Mouse (Mus musculus) neural tube, postnatal 0 days (tissue): Measurements from ENCODE around the gene Eif3l. TPM values are rescaled to one million over a fixed set of nuclear protein-coding genes. Genes with fewer than 3 reads are reported as not detected.

Experiments used
- polyA plus RNA-seq: library from polyadenylated mRNA; unstranded; fragments of >200 nt; fragmentation: Nextera tagmentation; extraction: Ambion mirVana; gene quantifications from 2 replicates; pipeline ENCODE4 v1.2.1, GENCODE M21; 2015

Eif3l gene
- 151 and 153 TPM in 2 replicates for polyA plus RNA-seq

GRCm38 (mm10) chr15:79074913-79075532, at the start of gene Eif3l:
Eif3l (plus strand) TSS chr15:79075179.

GRCm38 (mm10) chr15:79028237-79028738, 46.7 kb upstream of the Eif3l start, which contains the start of gene H1f0:
H1f0 (plus strand) TSS chr15:79028450.

GRCm38 (mm10) chr15:79041585-79041984, 33.4 kb upstream of the Eif3l start, which contains the start of gene Galr3:
Galr3 (plus strand) TSS chr15:79041885.

GRCm38 (mm10) chr15:79062376-79063159, 12.4 kb upstream of the Eif3l start, which contains the start of gene Ankrd54:
Ankrd54 (minus strand) TSS chr15:79062893.

GRCm38 (mm10) chr15:79108421-79109320, 33.7 kb downstream of the Eif3l start, which contains the start of gene Micall1:
Micall1 (plus strand) TSS chr15:79108898.

GRCm38 (mm10) chr15:79140866-79141565, 66.0 kb downstream of the Eif3l start, which contains the start of the genes Polr2f and 1700088E04Rik:
Polr2f (plus strand) TSS chr15:79141009.
1700088E04Rik (minus strand) TSS chr15:79141253.

Other genes starting within 250 kb of the Eif3l start
- gene Cdc42ep1, start 232.6 kb upstream of the Eif3l start, polyA plus RNA-seq: 16.6 and 17.0 TPM in 2 replicates
- 0.28 TPM in 1 of 2 replicates, not detected in the other for gene Lgals2, start 219.7 kb upstream of the Eif3l start, polyA plus RNA-seq
- gene Gga1, start 198.0 kb upstream of the Eif3l start, polyA plus RNA-seq: 36.0 and 39.3 TPM in 2 replicates
- gene Gm49510, start 175.5 kb upstream of the Eif3l start, polyA plus RNA-seq: not detected in 2 replicates
- gene Sh3bp1, start 175.4 kb upstream of the Eif3l start, polyA plus RNA-seq: 3.8 and 4.8 TPM in 2 replicates
- 117 and 118 TPM in 2 replicates for gene Pdxp, start 161.3 kb upstream of the Eif3l start, polyA plus RNA-seq
- 224 and 275 TPM in 2 replicates for gene Lgals1, start 148.5 kb upstream of the Eif3l start, polyA plus RNA-seq
- 55.4 and 55.8 TPM in 2 replicates for gene Nol12, start 140.2 kb upstream of the Eif3l start, polyA plus RNA-seq
- 21.8 and 27.3 TPM in 2 replicates for gene Triobp, start 127.5 kb upstream of the Eif3l start, polyA plus RNA-seq
- gene H1f0, start 46.7 kb upstream of the Eif3l start, polyA plus RNA-seq: 148 and 161 TPM in 2 replicates
- 0.26 TPM in 1 of 2 replicates, not detected in the other for gene Galr3, start 33.3 kb upstream of the Eif3l start, polyA plus RNA-seq
- 41.6 and 44.2 TPM in 2 replicates for gene Ankrd54, start 12.3 kb upstream of the Eif3l start, polyA plus RNA-seq
- 10.2 and 12.5 TPM in 2 replicates for gene Micall1, start 33.7 kb downstream of the Eif3l start, polyA plus RNA-seq
- gene Polr2f, start 65.8 kb downstream of the Eif3l start, polyA plus RNA-seq: 322 and 359 TPM in 2 replicates
- gene 1700088E04Rik, start 66.1 kb downstream of the Eif3l start, polyA plus RNA-seq: 15.8 and 18.5 TPM in 2 replicates
- 28.5 and 31.4 TPM in 2 replicates for gene Sox10, start 90.1 kb downstream of the Eif3l start, polyA plus RNA-seq
- gene Pick1, start 154.0 kb downstream of the Eif3l start, polyA plus RNA-seq: 68.4 and 81.9 TPM in 2 replicates
- 1.1 and 1.3 TPM in 2 replicates for gene Gm49486, start 154.2 kb downstream of the Eif3l start, polyA plus RNA-seq
- gene Slc16a8, start 179.6 kb downstream of the Eif3l start, polyA plus RNA-seq: 0.39 and 0.43 TPM in 2 replicates
- 11.4 TPM in 2 replicates for gene Baiap2l2, start 210.4 kb downstream of the Eif3l start, polyA plus RNA-seq